Mouse (Mus musculus) testis, adult 2 months (tissue): ENCODE results near the gene Smc2.

Source experiments
- CTCF ChIP-seq: fragments of 200-500 bp; IDR thresholded peaks from 2 replicates; pipeline ENCODE4 v1.5.1; 2012; ENCODE audit warnings: low read depth, mild to moderate bottlenecking, inconsistent platforms, low read length, moderate library complexity; ENCODE audit not compliant: control insufficient read depth, insufficient read depth, insufficient replicate concordance
- POLR2A ChIP-seq: fragments of 200-500 bp; IDR thresholded peaks from 2 replicates; pipeline ENCODE4 v1.6.1; 2012; ENCODE audit warnings: low read depth, mild to moderate bottlenecking, inconsistent platforms, low read length, moderate library complexity; ENCODE audit not compliant: control insufficient read depth

DNA sequence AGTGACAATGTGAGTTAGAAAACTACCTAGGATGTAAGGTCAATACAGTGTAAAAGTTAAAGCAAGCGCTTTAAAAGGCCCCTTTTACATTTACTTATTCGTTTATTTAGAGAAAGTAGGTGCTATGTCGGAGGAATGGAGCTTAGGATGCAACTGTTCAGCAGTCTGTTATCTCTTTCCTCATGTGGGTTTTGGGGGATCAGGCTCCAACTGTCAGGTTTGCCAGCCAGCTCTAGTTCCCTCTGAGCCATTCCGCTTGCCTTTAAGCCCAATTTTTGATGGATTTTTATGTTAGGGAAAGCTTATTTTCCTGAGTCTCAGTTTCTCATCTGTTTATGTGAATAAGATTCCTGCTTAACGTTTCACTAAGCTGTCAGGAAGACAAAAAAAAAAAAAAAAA, 80.3 kb downstream of the Smc2 start:
- TF ChIP-seq CTCF (no peak), POLR2A (no peak)
